Mouse (Mus musculus) heart, embryonic 10.5 days (tissue): ENCODE results near the gene Inppl1. TPM values are rescaled to one million over a fixed set of nuclear protein-coding genes. Genes with fewer than 3 reads are reported as not detected.

Source experiments
- DNase-seq: peaks from one replicate; pipeline ENCODE4 v3.0.0-alpha.2; 2017; ENCODE audit warnings: low spot score
- H3K27ac ChIP-seq: fragments of 300-500 bp; sonication (generic); 2 replicates; pipeline ENCODE4 v1.5.1; 2016; ENCODE audit warnings: mild to moderate bottlenecking
- H3K27me3 ChIP-seq: fragments of 300-500 bp; sonication (generic); 2 replicates; pipeline ENCODE4 v1.6.1; 2016; ENCODE audit warnings: mild to moderate bottlenecking; ENCODE audit not compliant: poor library complexity, insufficient read depth, severe bottlenecking
- H3K36me3 ChIP-seq: fragments of 300-500 bp; sonication (generic); 2 replicates; pipeline ENCODE4 v1.6.1; 2016; ENCODE audit warnings: mild to moderate bottlenecking, moderate library complexity
- H3K4me1 ChIP-seq: fragments of 300-500 bp; sonication (generic); 2 replicates; pipeline ENCODE4 v1.6.1; 2016; ENCODE audit warnings: mild to moderate bottlenecking
- H3K4me3 ChIP-seq: fragments of 300-500 bp; sonication (generic); 2 replicates; pipeline ENCODE4 v1.5.1; 2016; ENCODE audit warnings: mild to moderate bottlenecking, moderate library complexity
- H3K9me3 ChIP-seq: fragments of 300-500 bp; sonication (generic); 2 replicates; pipeline ENCODE4 v1.6.1; 2016; ENCODE audit warnings: mild to moderate bottlenecking, moderate library complexity
- WGBS: fragments of 180-500 bp; shearing (Covaris S2); methylation state at CpG from one replicate; pipeline ENCODE4 v1.1.7; 2016; 5-methylcytosine and 5-hydroxymethylcytosine counted together
- polyA plus RNA-seq: library from polyadenylated mRNA; unstranded; fragments of >200 nt; fragmentation: Nextera tagmentation; extraction: Ambion mirVana; gene quantifications from 2 replicates; pipeline ENCODE4 v1.2.1, GENCODE M21; 2016

Gene Inppl1
- 44.9 and 61.0 TPM in 2 replicates for polyA plus RNA-seq

- Histone ChIP-seq H3K9me3 (no peaks in the 10 kb centered on the region), H3K4me1 (peaks cover 37% of the 10 kb centered on the region), H3K4me3 (peak within 1 kb of the TSS; percentile 97), H3K36me3 (peaks cover 15% of the 10 kb centered on the region), H3K27ac (peak within 1 kb of the TSS; percentile 100), H3K27me3 (no peaks in the 10 kb centered on the region)
- under 1% methylated on average over 64 of the region's 64 CpGs for WGBS
- peak; percentile 93 for DNase-seq
Observed at GRCm38 (mm10) chr7:101837606-101838471, at the start of gene Inppl1. Gene Inppl1 (minus strand): TSS chr7:101838229.

GRCm38 (mm10) chr7:101886274-101886673, 48.2 kb upstream of the Inppl1 start:
- DNase-seq, result no peak
- H3K4me1 ChIP-seq, result 0 out of 2 replicates have a peak, but pooled peaks cover 5% of the 10 kb centered on the region
- no peak overlapping the region for H3K27ac ChIP-seq
- no peak overlapping the region for H3K4me3 ChIP-seq
- H3K27me3 ChIP-seq, result no peaks in the 10 kb centered on the region
- no peaks in the 10 kb centered on the region for H3K36me3 ChIP-seq
- WGBS, result 76% methylated on average over 6 of the region's 6 CpGs
- no peaks in the 10 kb centered on the region for H3K9me3 ChIP-seq

GRCm38 (mm10) chr7:101884160-101884559, 46.1 kb upstream of the Inppl1 start:
- no peak for DNase-seq
- H3K9me3 ChIP-seq, result no peaks in the 10 kb centered on the region
- 0 out of 2 replicates have a peak, but pooled peaks cover 5% of the 10 kb centered on the region for H3K4me1 ChIP-seq
- H3K27ac ChIP-seq, result no peak overlapping the region
- H3K36me3 ChIP-seq, result no peaks in the 10 kb centered on the region
- H3K4me3 ChIP-seq, result no peak overlapping the region
- H3K27me3 ChIP-seq, result no peaks in the 10 kb centered on the region
- WGBS, result 90% methylated on average over 4 of the region's 4 CpGs

GRCm38 (mm10) chr7:101882413-101883154, 44.6 kb upstream of the Inppl1 start:
- Histone ChIP-seq H3K4me3 (no peak overlapping the region), H3K4me1 (0 out of 2 replicates have a peak, but pooled peaks cover 5% of the 10 kb centered on the region), H3K9me3 (no peaks in the 10 kb centered on the region), H3K36me3 (no peaks in the 10 kb centered on the region), H3K27me3 (no peaks in the 10 kb centered on the region), H3K27ac (no peak overlapping the region)
- no peak for DNase-seq
- 63% methylated on average over 9 of the region's 9 CpGs for WGBS

- 78% methylated on average over 4 of the region's 4 CpGs for WGBS
- H3K27me3 ChIP-seq, result no peaks in the 10 kb centered on the region
- no peak overlapping the region for H3K4me3 ChIP-seq
- DNase-seq, result no peak
- no peaks in the 10 kb centered on the region for H3K36me3 ChIP-seq
- no peaks in the 10 kb centered on the region for H3K9me3 ChIP-seq
- no peak overlapping the region for H3K27ac ChIP-seq
- H3K4me1 ChIP-seq, result 0 out of 2 replicates have a peak, but pooled peaks cover 3% of the 10 kb centered on the region
Observed at GRCm38 (mm10) chr7:101880855-101881254, 42.8 kb upstream of the Inppl1 start.

GRCm38 (mm10) chr7:101875978-101876377, 37.9 kb upstream of the Inppl1 start:
- Histone ChIP-seq H3K27ac (no peak overlapping the region), H3K36me3 (no peaks in the 10 kb centered on the region), H3K27me3 (no peaks in the 10 kb centered on the region), H3K9me3 (no peaks in the 10 kb centered on the region), H3K4me3 (no peak overlapping the region), H3K4me1 (peaks cover 12% of the 10 kb centered on the region)
- WGBS, result 91% methylated on average over 1 of the region's 1 CpGs
- DNase-seq, result no peak

- WGBS, result 34% methylated on average over 3 of the region's 3 CpGs
- DNase-seq, result no peak
- H3K36me3 ChIP-seq, result no peaks in the 10 kb centered on the region
- peak overlapping the region; percentile 59 for H3K27ac ChIP-seq
- peaks cover 24% of the 10 kb centered on the region for H3K4me1 ChIP-seq
- H3K9me3 ChIP-seq, result no peaks in the 10 kb centered on the region
- H3K4me3 ChIP-seq, result no peak overlapping the region
- H3K27me3 ChIP-seq, result no peaks in the 10 kb centered on the region
Observed at GRCm38 (mm10) chr7:101871296-101871695, 33.3 kb upstream of the Inppl1 start.

GRCm38 (mm10) chr7:101870629-101871028, 32.6 kb upstream of the Inppl1 start, which contains the start of gene Folr1:
Gene Folr1 (minus strand): TSS chr7:101870788.
- DNase-seq, result no peak
- 80% methylated on average over 2 of the region's 2 CpGs for WGBS
- Histone ChIP-seq H3K4me1 (peaks cover 24% of the 10 kb centered on the region), H3K27ac (peak within 1 kb of the TSS; percentile 59), H3K27me3 (no peaks in the 10 kb centered on the region), H3K9me3 (no peaks in the 10 kb centered on the region), H3K4me3 (no peak within 1 kb of the TSS), H3K36me3 (no peaks in the 10 kb centered on the region)

GRCm38 (mm10) chr7:101869163-101869500, 31.1 kb upstream of the Inppl1 start:
- H3K9me3 ChIP-seq, result no peaks in the 10 kb centered on the region
- H3K27me3 ChIP-seq, result no peaks in the 10 kb centered on the region
- H3K4me3 ChIP-seq, result no peak overlapping the region
- WGBS, result 65% methylated on average over 7 of the region's 7 CpGs
- H3K4me1 ChIP-seq, result peaks cover 24% of the 10 kb centered on the region
- H3K27ac ChIP-seq, result no peak overlapping the region
- DNase-seq, result no peak
- no peaks in the 10 kb centered on the region for H3K36me3 ChIP-seq

- H3K9me3 ChIP-seq, result no peaks in the 10 kb centered on the region
- H3K4me1 ChIP-seq, result peaks cover 24% of the 10 kb centered on the region
- no peak for DNase-seq
- H3K36me3 ChIP-seq, result no peaks in the 10 kb centered on the region
- no peak overlapping the region for H3K4me3 ChIP-seq
- WGBS, result 70% methylated on average over 13 of the region's 13 CpGs
- H3K27me3 ChIP-seq, result no peaks in the 10 kb centered on the region
- H3K27ac ChIP-seq, result peak overlapping the region; percentile 36; the same call in 1 of the 2 replicates
Observed at GRCm38 (mm10) chr7:101868241-101869162, 30.5 kb upstream of the Inppl1 start.

GRCm38 (mm10) chr7:101867482-101867881, 29.5 kb upstream of the Inppl1 start:
- DNase-seq, result no peak
- Histone ChIP-seq H3K4me1 (peaks cover 19% of the 10 kb centered on the region), H3K4me3 (no peak overlapping the region), H3K27me3 (no peaks in the 10 kb centered on the region), H3K9me3 (no peaks in the 10 kb centered on the region), H3K36me3 (no peaks in the 10 kb centered on the region), H3K27ac (no peak overlapping the region)
- WGBS, result 94% methylated on average over 4 of the region's 4 CpGs

GRCm38 (mm10) chr7:101866491-101867265, 28.6 kb upstream of the Inppl1 start:
- DNase-seq, result no peak
- WGBS, result 76% methylated on average over 11 of the region's 11 CpGs
- H3K4me3 ChIP-seq, result no peak overlapping the region
- H3K36me3 ChIP-seq, result no peaks in the 10 kb centered on the region
- H3K27ac ChIP-seq, result no peak overlapping the region
- H3K9me3 ChIP-seq, result no peaks in the 10 kb centered on the region
- H3K4me1 ChIP-seq, result peaks cover 19% of the 10 kb centered on the region
- no peaks in the 10 kb centered on the region for H3K27me3 ChIP-seq
